Mouse (Mus musculus): ENCODE data around the gene Zfp62.

- no peak for TF ChIP-seq GATA1 (IDR thresholded peaks at IDR 0.05; ENCODE audit: borderline replicate concordance, low read length)
- no peak for TF ChIP-seq FLI1 (IDR thresholded peaks at IDR 0.05; ENCODE audit: low read length)
These were observed 41.5 kb downstream of the Zfp62 start for GRCm38 (mm10) chr11:49244595-49244930.
